Mouse (Mus musculus) myocyte (in vitro differentiated cells): Measurements from ENCODE around the gene Rac2. TPM values are rescaled to one million over a fixed set of nuclear protein-coding genes. Genes with fewer than 3 reads are reported as not detected.

Experiments
- H3K27me3 ChIP-seq: one replicate; pipeline ENCODE4 v1.6.1; 2011; ENCODE audit not compliant: control insufficient read depth, insufficient read depth, insufficient read length
- H3K36me3 ChIP-seq: one replicate; pipeline ENCODE4 v1.6.1; 2011; ENCODE audit not compliant: control insufficient read depth, insufficient read depth
- H3K4me2 ChIP-seq: one replicate; pipeline ENCODE4 v1.6.1; 2011; ENCODE audit warnings: low read depth, control low read depth
- H3K4me3 ChIP-seq: one replicate; pipeline ENCODE4 v1.5.1; 2011; ENCODE audit warnings: mild to moderate bottlenecking, control low read depth, moderate library complexity
- H3K79me2 ChIP-seq: one replicate; pipeline ENCODE4 v1.6.1; 2011; ENCODE audit not compliant: control insufficient read depth, insufficient read depth
- H3ac ChIP-seq: one replicate; pipeline ENCODE4 v1.6.1; 2011; ENCODE audit not compliant: control insufficient read depth, insufficient read length
- CEBPB ChIP-seq: IDR thresholded peaks from 2 replicates; pipeline ENCODE4 v1.6.1; 2011; ENCODE audit warnings: mild to moderate bottlenecking, moderate library complexity; ENCODE audit not compliant: poor library complexity, insufficient read depth, severe bottlenecking
- E2F4 ChIP-seq: IDR thresholded peaks from one replicate; pipeline ENCODE4 v1.6.1; 2011; ENCODE audit warnings: mild to moderate bottlenecking, control low read depth, moderate library complexity; ENCODE audit not compliant: insufficient read depth
- MAX ChIP-seq: IDR thresholded peaks from one replicate; pipeline ENCODE4 v1.6.1; 2011; ENCODE audit warnings: low read depth, mild to moderate bottlenecking, control low read depth
- MYOD1 ChIP-seq, 3 experiments: IDR thresholded peaks; one replicate each; pipeline ENCODE4 v1.6.1; 2011; ENCODE audit warnings: control low read depth in 2 of 3, low read depth in 2 of 3, mild to moderate bottlenecking in 2 of 3, moderate library complexity in 1 of 3; ENCODE audit not compliant: insufficient read length in 2 of 3, control insufficient read depth in 1 of 3
- MYOG ChIP-seq, 3 experiments: IDR thresholded peaks; one replicate each; pipeline ENCODE4 v1.6.1; 2011; ENCODE audit warnings: control low read depth in 2 of 3, low read depth in 2 of 3, mild to moderate bottlenecking in 2 of 3; ENCODE audit not compliant: insufficient read length in 2 of 3, control insufficient read depth in 1 of 3, insufficient read depth in 1 of 3
- POLR2A ChIP-seq: IDR thresholded peaks from one replicate; pipeline ENCODE4 v1.6.1; 2011; ENCODE audit warnings: low read depth, mild to moderate bottlenecking, control low read depth, moderate library complexity; ENCODE audit not compliant: insufficient read length
- POLR2AphosphoS2 ChIP-seq: IDR thresholded peaks from one replicate; pipeline ENCODE4 v1.6.1; 2011; ENCODE audit warnings: low read depth, control low read depth; ENCODE audit not compliant: insufficient read length
- REST ChIP-seq: IDR thresholded peaks from one replicate; pipeline ENCODE4 v1.6.1; 2011; ENCODE audit warnings: mild to moderate bottlenecking, control low read depth, moderate library complexity; ENCODE audit not compliant: insufficient read depth, insufficient read length
- SRF ChIP-seq: IDR thresholded peaks from one replicate; pipeline ENCODE4 v1.6.1; 2011; ENCODE audit warnings: low read depth; ENCODE audit not compliant: control insufficient read depth, insufficient read length
- TCF12 ChIP-seq: IDR thresholded peaks from one replicate; pipeline ENCODE4 v1.6.1; 2011; ENCODE audit warnings: mild to moderate bottlenecking, control low read depth; ENCODE audit not compliant: poor library complexity, insufficient read depth, severe bottlenecking
- TCF3 ChIP-seq: IDR thresholded peaks from one replicate; pipeline ENCODE4 v1.6.1; 2011; ENCODE audit warnings: low read depth, control low read depth; ENCODE audit not compliant: insufficient read length
- USF1 ChIP-seq: IDR thresholded peaks from one replicate; pipeline ENCODE4 v1.6.1; 2011; ENCODE audit warnings: low read depth, mild to moderate bottlenecking, control low read depth, moderate library complexity
- polyA plus RNA-seq: library from polyadenylated mRNA; unstranded; fragments of >200 nt; fragmentation: generic; extraction: Trizol; gene quantifications from one replicate; pipeline ENCODE4 v1.2.1, GENCODE M21; 2012; ENCODE audit warnings: missing spikeins

Rac2 gene
- polyA plus RNA-seq, 1 experiment, result not detected

- Histone ChIP-seq H3K79me2 (no peaks in the 10 kb centered on the region), H3K36me3 (no peaks in the 10 kb centered on the region), H3K4me3 (no peak overlapping the region), H3K4me2 (no peak overlapping the region), H3ac (no peak overlapping the region), H3K27me3 (peaks cover 10% of the 10 kb centered on the region)
- TF ChIP-seq E2F4 (no peak), MYOG (IDR thresholded peaks at IDR 0.05; ENCODE audit: control insufficient read depth in 1 of 3, insufficient read depth in 1 of 3, insufficient read length in 2 of 3, low read depth in 2 of 3) (no peak), REST (no peak), POLR2AphosphoS2 (no peak), POLR2A (no peak), MAX (no peak)
Measured at GRCm38 (mm10) chr15:78607463-78607862, 34.9 kb upstream of the Rac2 start.

- no peak overlapping the region for H3K4me3 ChIP-seq
- no peaks in the 10 kb centered on the region for H3K36me3 ChIP-seq
- H3K4me2 ChIP-seq, result no peak overlapping the region
- peaks cover 10% of the 10 kb centered on the region for H3K27me3 ChIP-seq
- H3ac ChIP-seq, result no peak overlapping the region
- H3K79me2 ChIP-seq, result no peaks in the 10 kb centered on the region
- no peak for TF ChIP-seq POLR2AphosphoS2
- no peak for TF ChIP-seq MYOD1 (IDR thresholded peaks at IDR 0.05; ENCODE audit: control insufficient read depth in 1 of 3, insufficient read length in 2 of 3, low read depth in 2 of 3)
- TF ChIP-seq USF1, result no peak
- TF ChIP-seq REST, result no peak
- no peak for TF ChIP-seq TCF3
- no peak for TF ChIP-seq SRF
- no peak for TF ChIP-seq MAX
Measured at GRCm38 (mm10) chr15:78606059-78606458, 33.5 kb upstream of the Rac2 start.

- H3K4me2 ChIP-seq, result no peak overlapping the region
- H3K27me3 ChIP-seq, result peaks cover 13% of the 10 kb centered on the region
- TF ChIP-seq POLR2A, result no peak
- TF ChIP-seq TCF3, result no peak
- TF ChIP-seq MYOD1 (IDR thresholded peaks at IDR 0.05; ENCODE audit: control insufficient read depth in 1 of 3, insufficient read length in 2 of 3, low read depth in 2 of 3), result no peak
- TF ChIP-seq CEBPB, result no peak
- TF ChIP-seq REST, result no peak
- TF ChIP-seq USF1, result no peak
- no peak for TF ChIP-seq MYOG (IDR thresholded peaks at IDR 0.05; ENCODE audit: control insufficient read depth in 1 of 3, insufficient read depth in 1 of 3, insufficient read length in 2 of 3, low read depth in 2 of 3)
- no peak for TF ChIP-seq SRF
- TF ChIP-seq MAX, result no peak
- TF ChIP-seq TCF12, result no peak
- TF ChIP-seq POLR2AphosphoS2, result no peak
- TF ChIP-seq E2F4, result no peak
- H3K36me3 ChIP-seq, result no peaks in the 10 kb centered on the region
- no peaks in the 10 kb centered on the region for H3K79me2 ChIP-seq
- no peak overlapping the region for H3ac ChIP-seq
- no peak overlapping the region for H3K4me3 ChIP-seq
Measured at GRCm38 (mm10) chr15:78605371-78605791, 32.8 kb upstream of the Rac2 start.

GRCm38 (mm10) chr15:78604255-78604654 lies 31.7 kb upstream of the Rac2 start:
- Histone ChIP-seq H3K4me3 (no peak overlapping the region), H3K36me3 (no peaks in the 10 kb centered on the region), H3K79me2 (no peaks in the 10 kb centered on the region), H3K27me3 (peaks cover 24% of the 10 kb centered on the region), H3K4me2 (no peak overlapping the region), H3ac (no peak overlapping the region)
- no peak for TF ChIP-seq USF1
- TF ChIP-seq MAX, result no peak
- no peak for TF ChIP-seq TCF3
- no peak for TF ChIP-seq E2F4
- TF ChIP-seq REST, result no peak
- no peak for TF ChIP-seq MYOG (IDR thresholded peaks at IDR 0.05; ENCODE audit: control insufficient read depth in 1 of 3, insufficient read depth in 1 of 3, insufficient read length in 2 of 3, low read depth in 2 of 3)
- TF ChIP-seq TCF12, result no peak
- TF ChIP-seq MYOD1 (IDR thresholded peaks at IDR 0.05; ENCODE audit: control insufficient read depth in 1 of 3, insufficient read length in 2 of 3, low read depth in 2 of 3), result no peak
- no peak for TF ChIP-seq POLR2AphosphoS2
- TF ChIP-seq CEBPB, result no peak

- no peak overlapping the region for H3ac ChIP-seq
- no peaks in the 10 kb centered on the region for H3K36me3 ChIP-seq
- no peak overlapping the region for H3K4me2 ChIP-seq
- peaks cover 30% of the 10 kb centered on the region for H3K27me3 ChIP-seq
- H3K79me2 ChIP-seq, result no peaks in the 10 kb centered on the region
- H3K4me3 ChIP-seq, result no peak overlapping the region
- no peak for TF ChIP-seq USF1
- TF ChIP-seq POLR2A, result no peak
- TF ChIP-seq CEBPB, result no peak
- TF ChIP-seq MYOG (IDR thresholded peaks at IDR 0.05; ENCODE audit: control insufficient read depth in 1 of 3, insufficient read depth in 1 of 3, insufficient read length in 2 of 3, low read depth in 2 of 3), result no peak
- no peak for TF ChIP-seq E2F4
- no peak for TF ChIP-seq MYOD1 (IDR thresholded peaks at IDR 0.05; ENCODE audit: control insufficient read depth in 1 of 3, insufficient read length in 2 of 3, low read depth in 2 of 3)
- no peak for TF ChIP-seq POLR2AphosphoS2
- no peak for TF ChIP-seq TCF3
- TF ChIP-seq TCF12, result no peak
- TF ChIP-seq REST, result no peak
- no peak for TF ChIP-seq SRF
- no peak for TF ChIP-seq MAX
Measured at GRCm38 (mm10) chr15:78601180-78601579, 28.6 kb upstream of the Rac2 start.
